Mouse (Mus musculus): ENCODE results near the gene Ghdc. TPM values are rescaled to one million over a fixed set of nuclear protein-coding genes. Genes with fewer than 3 reads are reported as not detected.

The Ghdc gene
- 3.2 TPM for polyA plus RNA-seq (2017; shearing (Covaris generic))

GRCm38 (mm10) chr11:100770646-100771408 is at the start of gene Ghdc:
TSS of gene Ghdc (minus strand) at chr11:100770957.

DNA sequence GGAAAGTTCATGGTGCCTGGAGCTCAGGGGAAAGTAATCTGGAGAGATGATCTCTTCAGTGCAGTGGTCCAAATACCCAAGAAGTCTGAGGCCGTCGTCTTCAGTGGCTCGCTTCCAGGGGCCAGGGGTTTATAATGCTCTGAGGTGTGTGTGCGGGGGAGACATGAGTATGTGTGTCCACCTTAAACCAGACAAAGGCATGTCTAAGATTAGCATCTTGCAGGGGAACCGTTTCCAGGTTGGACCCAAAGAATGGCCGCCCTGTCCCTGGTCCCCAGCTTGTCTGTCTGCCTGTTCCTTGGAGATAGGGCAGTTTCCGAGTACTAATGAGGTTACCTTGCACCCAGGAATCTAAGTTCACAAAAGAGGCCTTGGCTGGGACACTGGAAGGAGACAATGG is 7.9 kb downstream of the Ghdc start, which contains the start of gene Hcrt:
Hcrt (minus strand) TSS at position 101 of the 400 bp plus-strand sequence.

GRCm38 (mm10) chr11:100759611-100760233 is 11.0 kb downstream of the Ghdc start, which contains the start of gene Kcnh4:
TSS of gene Kcnh4 (minus strand) at chr11:100759942.

DNA sequence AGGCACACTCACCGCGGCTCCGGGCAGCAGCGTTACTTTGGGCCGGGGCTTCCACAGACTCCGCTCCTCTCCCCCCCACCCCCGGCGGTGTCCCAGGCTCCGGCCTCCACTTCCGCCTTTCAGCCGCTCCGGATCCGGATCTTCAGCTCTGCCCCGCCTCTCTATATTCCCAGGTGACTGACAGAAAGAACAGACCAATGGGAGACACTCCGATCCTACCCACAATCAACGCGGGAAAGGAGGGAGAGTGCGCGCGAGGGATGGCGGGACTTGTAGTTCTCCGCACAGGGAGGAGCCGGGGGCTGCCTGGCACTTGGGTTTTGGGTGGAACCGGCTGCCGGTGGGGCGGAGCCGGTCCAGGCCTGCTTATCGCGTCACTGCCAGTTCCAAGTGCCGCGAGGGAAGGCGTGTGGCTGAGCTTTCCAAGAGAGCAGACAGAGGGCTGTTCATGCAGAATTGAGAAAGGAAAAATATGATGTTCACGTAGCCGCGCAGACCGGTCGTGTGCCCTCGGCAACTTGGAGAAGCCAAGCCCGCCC is 32.6 kb downstream of the Ghdc start, which contains the start of gene Rab5c:
Rab5c (minus strand) TSS at position 150 of the 539 bp plus-strand sequence.

Other genes starting within 250 kb of the Ghdc start
- gene Acly, start 243.0 kb downstream of the Ghdc start, polyA plus RNA-seq (2017; shearing (Covaris generic)), result 225 TPM
- 0.11 TPM for gene Ttc25, start 225.3 kb downstream of the Ghdc start, polyA plus RNA-seq (2017; shearing (Covaris generic))
- gene Cnp, start 196.1 kb downstream of the Ghdc start, polyA plus RNA-seq (2017; shearing (Covaris generic)), result 453 TPM
- gene Nkiras2, start 151.7 kb downstream of the Ghdc start, polyA plus RNA-seq (2017; shearing (Covaris generic)), result 29.7 TPM
- gene Dnajc7, start 150.8 kb downstream of the Ghdc start, polyA plus RNA-seq (2017; shearing (Covaris generic)), result 688 TPM
- gene Zfp385c, start 78.5 kb downstream of the Ghdc start, polyA plus RNA-seq (2017; shearing (Covaris generic)), result 0.76 TPM
- gene Dhx58, start 66.7 kb downstream of the Ghdc start, polyA plus RNA-seq (2017; shearing (Covaris generic)), result 35.9 TPM
- gene Kat2a, start 58.5 kb downstream of the Ghdc start, polyA plus RNA-seq (2017; shearing (Covaris generic)), result 49.6 TPM
- gene Hspb9, start 57.1 kb downstream of the Ghdc start, polyA plus RNA-seq (2017; shearing (Covaris generic)), result not detected
- gene Rab5c, start 32.7 kb downstream of the Ghdc start, polyA plus RNA-seq (2017; shearing (Covaris generic)), result 37.4 TPM
- 0.35 TPM for gene Kcnh4, start 11.0 kb downstream of the Ghdc start, polyA plus RNA-seq (2017; shearing (Covaris generic))
- not detected for gene Hcrt, start 8.0 kb downstream of the Ghdc start, polyA plus RNA-seq (2017; shearing (Covaris generic))
- 180 TPM for gene Stat5b, start 79.8 kb upstream of the Ghdc start, polyA plus RNA-seq (2017; shearing (Covaris generic))
- 104 TPM for gene Stat5a, start 88.4 kb upstream of the Ghdc start, polyA plus RNA-seq (2017; shearing (Covaris generic))
- gene Stat3, start 168.6 kb upstream of the Ghdc start, polyA plus RNA-seq (2017; shearing (Covaris generic)), result 363 TPM
- 0.22 TPM for gene Cavin1, start 199.9 kb upstream of the Ghdc start, polyA plus RNA-seq (2017; shearing (Covaris generic))
- 9.1 TPM for gene Atp6v0a1, start 238.5 kb upstream of the Ghdc start, polyA plus RNA-seq (2017; shearing (Covaris generic))